Mouse (Mus musculus) forebrain, embryonic 14.5 days (tissue): ENCODE data around the gene Kif6. TPM values are rescaled to one million over a fixed set of nuclear protein-coding genes. Genes with fewer than 3 reads are reported as not detected.

Experiments used
- ATAC-seq: fragments of 200-750 bp; cut with Nextera tagmentation; 2 replicates; pipeline ENCODE4 v1.8.0; 2017; ENCODE audit warnings: mild to moderate bottlenecking, moderate library complexity
- DNase-seq: peaks from one replicate; pipeline ENCODE4 v3.0.0-alpha.2; 2015; ENCODE audit warnings: low spot score
- H3K27ac ChIP-seq: fragments of 300-500 bp; sonication (generic); 2 replicates; pipeline ENCODE4 v1.5.1; 2014; ENCODE audit warnings: low read depth, mild to moderate bottlenecking, control low read depth, low read length, moderate library complexity
- H3K27me3 ChIP-seq: fragments of 300-500 bp; sonication (generic); replicated peaks from 2 replicates; pipeline ENCODE4 v1.6.1; 2014; ENCODE audit warnings: low read length, control low read depth, mixed read lengths; ENCODE audit not compliant: control insufficient read depth, insufficient read depth
- H3K36me3 ChIP-seq: fragments of 300-500 bp; sonication (generic); 2 replicates; pipeline ENCODE4 v1.6.1; 2014; ENCODE audit warnings: low read length, control low read depth; ENCODE audit not compliant: control insufficient read depth, insufficient read depth
- H3K4me1 ChIP-seq: fragments of 300-500 bp; sonication (generic); 2 replicates; pipeline ENCODE4 v1.6.1; 2014; ENCODE audit warnings: antibody characterized with exemption, low read length, control low read depth; ENCODE audit not compliant: control insufficient read depth, insufficient read depth
- H3K4me2 ChIP-seq: fragments of 300-500 bp; sonication (generic); 2 replicates; pipeline ENCODE4 v1.6.1; 2014; ENCODE audit warnings: mild to moderate bottlenecking, control low read depth, low read length
- H3K4me3 ChIP-seq: fragments of 300-500 bp; sonication (generic); 2 replicates; pipeline ENCODE4 v1.5.1; 2014; ENCODE audit warnings: low read depth, low read length, control low read depth
- H3K9ac ChIP-seq: fragments of 300-500 bp; sonication (generic); 2 replicates; pipeline ENCODE4 v1.6.1; 2014; ENCODE audit warnings: mild to moderate bottlenecking, low read length, control low read depth, moderate library complexity
- H3K9me3 ChIP-seq: fragments of 300-500 bp; sonication (generic); replicated peaks from 2 replicates; pipeline ENCODE4 v1.6.1; 2016; ENCODE audit warnings: low read length, control low read depth, mixed read lengths; ENCODE audit not compliant: control insufficient read depth
- WGBS: fragments of 180-500 bp; shearing (Covaris S2); extraction: QIAGEN DNeasy Blood & Tissue Kit; methylation state at CpG from one replicate; pipeline ENCODE4 v1.1.7; 2014; 5-methylcytosine and 5-hydroxymethylcytosine counted together
- polyA plus RNA-seq: library from polyadenylated mRNA; unstranded; fragments of >200 nt; fragmentation: Nextera tagmentation; extraction: Ambion mirVana; gene quantifications from 2 replicates; pipeline ENCODE4 v1.2.1, GENCODE M21; 2014

Kif6 gene
- polyA plus RNA-seq, 1 experiment from 2014 or later = 1.2 TPM

DNA sequence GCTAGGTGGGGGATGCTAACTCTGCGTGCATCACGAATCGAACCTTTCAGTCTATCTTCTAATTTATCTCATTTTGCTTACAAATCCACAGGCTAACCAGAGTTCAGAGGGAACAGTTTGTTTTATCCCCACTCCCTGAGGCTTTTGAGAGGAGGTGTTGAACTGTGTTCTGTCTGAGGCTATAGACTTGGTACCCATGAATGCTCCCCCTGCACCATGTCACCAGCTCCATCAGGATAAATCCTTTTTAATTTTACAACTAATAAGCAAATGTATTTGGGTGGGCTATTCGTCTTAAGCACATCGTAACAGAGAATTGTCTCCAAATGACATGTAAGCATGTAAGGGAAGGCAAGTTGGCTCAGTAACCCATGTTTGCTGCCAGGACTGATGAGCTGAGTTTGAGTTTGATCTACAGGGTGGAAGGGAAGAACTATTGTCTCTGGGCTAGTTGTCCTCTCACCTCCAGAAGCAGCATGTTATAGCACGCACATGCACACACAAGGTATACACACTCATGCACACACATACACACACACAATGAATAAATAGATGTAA lies 122.4 kb downstream of the Kif6 start:
- no peak for ATAC-seq
- no peaks in the 10 kb centered on the region for H3K27me3 ChIP-seq
- H3K4me1 ChIP-seq = no peaks in the 10 kb centered on the region
- no peaks in the 10 kb centered on the region for H3K9me3 ChIP-seq
- WGBS = 92% methylated on average over 6 of the region's 6 CpGs
- no peak overlapping the region for H3K4me2 ChIP-seq
- H3K9ac ChIP-seq = no peak overlapping the region
- DNase-seq = no peak
- H3K27ac ChIP-seq = no peak overlapping the region
- no peaks in the 10 kb centered on the region for H3K36me3 ChIP-seq
- no peak overlapping the region for H3K4me3 ChIP-seq

- H3K4me1 ChIP-seq = no peaks in the 10 kb centered on the region
- no peaks in the 10 kb centered on the region for H3K27me3 ChIP-seq
- H3K4me3 ChIP-seq = no peak overlapping the region
- no peak overlapping the region for H3K27ac ChIP-seq
- H3K4me2 ChIP-seq = no peak overlapping the region
- DNase-seq = no peak
- no peaks in the 10 kb centered on the region for H3K36me3 ChIP-seq
- no peaks in the 10 kb centered on the region for H3K9me3 ChIP-seq
- 83% methylated on average over 11 of the region's 11 CpGs for WGBS
- ATAC-seq = no peak
- H3K9ac ChIP-seq = no peak overlapping the region
Measured at GRCm38 (mm10) chr17:49738351-49738750, 123.4 kb downstream of the Kif6 start.

GRCm38 (mm10) chr17:49739896-49740679 lies 125.2 kb downstream of the Kif6 start:
- 90% methylated on average over 9 of the region's 9 CpGs for WGBS
- no peaks in the 10 kb centered on the region for H3K4me1 ChIP-seq
- H3K4me2 ChIP-seq = no peak overlapping the region
- H3K4me3 ChIP-seq = no peak overlapping the region
- no peaks in the 10 kb centered on the region for H3K9me3 ChIP-seq
- H3K27me3 ChIP-seq = no peaks in the 10 kb centered on the region
- no peak for ATAC-seq
- no peak overlapping the region for H3K9ac ChIP-seq
- DNase-seq = no peak
- no peaks in the 10 kb centered on the region for H3K36me3 ChIP-seq
- no peak overlapping the region for H3K27ac ChIP-seq

DNA sequence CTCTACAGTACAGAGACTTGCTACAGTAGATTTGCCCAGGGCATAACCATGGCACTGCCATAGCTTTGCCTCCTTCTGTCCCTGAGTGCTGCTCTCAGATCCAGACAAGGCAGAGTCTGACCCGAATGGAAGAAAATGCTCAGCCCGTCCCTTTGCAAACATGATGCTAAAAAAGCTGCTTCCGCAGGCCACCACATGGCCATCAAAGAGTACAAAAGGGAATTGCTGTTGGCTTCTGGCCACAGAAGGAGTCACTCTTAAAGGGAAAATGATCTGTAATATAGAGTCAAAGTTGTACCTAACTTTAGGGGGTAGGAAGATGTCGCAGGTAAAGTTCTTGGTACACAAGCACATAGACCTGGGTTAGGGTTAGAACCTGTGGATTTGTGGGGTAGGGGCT lies 126.2 kb downstream of the Kif6 start:
- Histone ChIP-seq H3K27me3 (no peaks in the 10 kb centered on the region), H3K4me1 (no peaks in the 10 kb centered on the region), H3K9me3 (no peaks in the 10 kb centered on the region), H3K4me3 (no peak overlapping the region), H3K36me3 (no peaks in the 10 kb centered on the region), H3K4me2 (no peak overlapping the region), H3K27ac (no peak overlapping the region), H3K9ac (no peak overlapping the region)
- 89% methylated on average over 4 of the region's 4 CpGs for WGBS
- no peak for ATAC-seq
- no peak for DNase-seq

- no peaks in the 10 kb centered on the region for H3K36me3 ChIP-seq
- WGBS = 80% methylated on average over 5 of the region's 5 CpGs
Measured at GRCm38 (mm10) chr17:49741927-49742326, 127.0 kb downstream of the Kif6 start.

GRCm38 (mm10) chr17:49743580-49744463 lies 128.9 kb downstream of the Kif6 start:
- no peak for DNase-seq
- Histone ChIP-seq H3K4me2 (no peak overlapping the region), H3K27ac (no peak overlapping the region), H3K36me3 (no peaks in the 10 kb centered on the region), H3K4me1 (no peaks in the 10 kb centered on the region), H3K27me3 (no peaks in the 10 kb centered on the region), H3K9me3 (no peaks in the 10 kb centered on the region), H3K9ac (no peak overlapping the region), H3K4me3 (no peak overlapping the region)
- no peak for ATAC-seq
- 47% methylated on average over 14 of the region's 14 CpGs for WGBS

More at GRCm38 (mm10) chr17:49741927-49742326, 127.0 kb downstream of the Kif6 start:
- DNase-seq = no peak
- no peaks in the 10 kb centered on the region for H3K4me1 ChIP-seq
- no peak for ATAC-seq
- no peak overlapping the region for H3K27ac ChIP-seq
- H3K9ac ChIP-seq = no peak overlapping the region
- H3K27me3 ChIP-seq = no peaks in the 10 kb centered on the region
- H3K4me3 ChIP-seq = no peak overlapping the region
- no peak overlapping the region for H3K4me2 ChIP-seq
- H3K9me3 ChIP-seq = no peaks in the 10 kb centered on the region

DNA sequence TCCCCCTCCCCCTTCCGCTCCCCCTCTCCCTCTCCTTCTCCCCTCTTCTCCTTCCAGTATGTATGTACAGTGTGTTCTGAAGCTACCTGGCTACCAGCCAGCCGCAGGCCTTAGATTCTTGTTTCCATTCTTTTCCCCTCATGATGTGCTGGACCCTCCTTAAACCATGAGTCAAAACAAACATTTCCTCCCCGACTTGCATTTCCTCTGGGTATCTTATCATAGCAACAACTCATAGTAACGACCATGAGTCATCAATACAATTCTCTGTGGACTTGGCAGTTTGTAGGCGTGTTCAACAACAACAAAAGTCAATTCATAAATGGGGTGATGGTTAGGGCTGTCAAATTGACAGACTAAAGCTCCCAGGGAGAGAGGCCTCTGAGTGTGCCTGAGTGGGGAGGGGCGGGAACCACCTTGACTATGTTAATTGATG lies 136.0 kb downstream of the Kif6 start:
- no peaks in the 10 kb centered on the region for H3K36me3 ChIP-seq
- H3K9ac ChIP-seq = no peak overlapping the region
- no peak overlapping the region for H3K4me2 ChIP-seq
- H3K4me3 ChIP-seq = no peak overlapping the region
- 68% methylated on average over 6 of the region's 6 CpGs for WGBS
- H3K9me3 ChIP-seq = no peaks in the 10 kb centered on the region
- ATAC-seq = 0 out of 2 replicates have a peak, but pooled peaks have one; percentile 20
- H3K4me1 ChIP-seq = no peaks in the 10 kb centered on the region
- H3K27me3 ChIP-seq = no peaks in the 10 kb centered on the region
- DNase-seq = no peak
- no peak overlapping the region for H3K27ac ChIP-seq

DNA sequence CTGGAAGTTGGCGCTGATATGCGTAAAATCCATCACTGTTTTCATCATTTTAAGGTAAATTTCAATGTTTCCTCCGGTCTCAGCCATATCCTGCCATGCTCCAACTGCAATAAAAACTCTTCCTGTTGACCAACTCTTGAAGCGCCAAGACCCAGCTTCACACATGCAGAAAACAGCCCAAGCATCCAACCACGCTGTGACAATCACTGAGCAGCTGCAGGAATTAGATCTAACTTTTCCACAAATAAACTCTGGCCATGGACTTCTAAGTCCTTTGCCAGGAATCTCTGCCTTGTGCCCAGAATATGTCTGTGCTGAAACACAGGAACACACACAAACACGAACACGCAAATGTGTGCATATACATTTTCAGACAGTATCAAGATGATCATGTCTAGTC lies 138.9 kb downstream of the Kif6 start:
- H3K9me3 ChIP-seq = no peaks in the 10 kb centered on the region
- DNase-seq (no peak), ATAC-seq (no peak)
- H3K4me3 ChIP-seq = no peak overlapping the region
- no peak overlapping the region for H3K4me2 ChIP-seq
- 96% methylated on average over 7 of the region's 7 CpGs for WGBS
- no peaks in the 10 kb centered on the region for H3K36me3 ChIP-seq
- no peak overlapping the region for H3K27ac ChIP-seq
- H3K4me1 ChIP-seq = no peaks in the 10 kb centered on the region
- H3K27me3 ChIP-seq = no peaks in the 10 kb centered on the region
- H3K9ac ChIP-seq = no peak overlapping the region
